9 mouse cellular contexts compared by ENCODE assay signal in genomic region chr6:108305171-108305779, GRCm38 (mm10).
A peak's percentile ranks its signal among the peaks of the same experiment; 100 is the strongest.
DNase-seq lines count a peak whose midpoint lies in the region; ATAC-seq and TF ChIP-seq lines count a peak whose summit lies in the region.
"Had no signal": no experiment of that assay in that cellular context is flagged by ENCODE, and none has a peak within 500 bp of the region (broad histone marks: within the 10 kb centered on the region; RNA-seq: fewer than 3 reads in every experiment).

No protein-coding gene starts in this region.

- DNase-seq in lung, adult 2 months, result no peak
- DNase-seq in embryonic facial prominence, embryonic 10.5 days (ENCODE audit: low spot score), result no peak
- DNase-seq in kidney, adult 9 months, result peak; percentile 31
- DNase-seq in retina, postnatal 1 day, result peak; percentile 57
- DNase-seq in gastrocnemius, postnatal 4 days (ENCODE audit: low spot score in 2 of 2), result no peak

- H3K9me3 ChIP-seq in lung, embryonic 16.5 days (ENCODE audit: control insufficient read depth, low read length), result no peaks in the 10 kb centered on the region
- H3K9me3 ChIP-seq in embryonic facial prominence, embryonic 10.5 days, result no peaks in the 10 kb centered on the region
- H3K9me3 ChIP-seq: hindbrain, embryonic 15.5 days; neural tube, embryonic 12.5 days had no signal

- H3K4me2 ChIP-seq in lung, embryonic 16.5 days (ENCODE audit: low read depth, low read length), result no peak overlapping the region
- H3K4me2 ChIP-seq: hindbrain, embryonic 15.5 days; neural tube, embryonic 12.5 days had no signal

- no peaks in the 10 kb centered on the region for H3K36me3 ChIP-seq in lung, embryonic 16.5 days (ENCODE audit: control insufficient read depth, insufficient read depth, low read length)
- no peaks in the 10 kb centered on the region for H3K36me3 ChIP-seq in embryonic facial prominence, embryonic 10.5 days (replicated peaks)
- H3K36me3 ChIP-seq: hindbrain, embryonic 15.5 days; neural tube, embryonic 12.5 days had no signal

- peak overlapping the region; percentile 44; the same call in 1 of the 2 replicates for H3K27ac ChIP-seq in lung, embryonic 16.5 days (ENCODE audit: low read length)
- peak overlapping the region; percentile 30; the same call in 1 of the 2 replicates for H3K27ac ChIP-seq in embryonic facial prominence, embryonic 10.5 days (replicated peaks)
- H3K27ac ChIP-seq: hindbrain, embryonic 15.5 days; neural tube, embryonic 12.5 days had no signal

- no peaks in the 10 kb centered on the region for H3K27me3 ChIP-seq in lung, embryonic 16.5 days (ENCODE audit: control insufficient read depth, insufficient read depth, low read depth, low read length)
- H3K27me3 ChIP-seq in embryonic facial prominence, embryonic 10.5 days (replicated peaks; ENCODE audit: low read depth, poor library complexity, severe bottlenecking), result no peaks in the 10 kb centered on the region
- H3K27me3 ChIP-seq: hindbrain, embryonic 15.5 days; neural tube, embryonic 12.5 days had no signal

- no peak for TF ChIP-seq CTCF in lung, adult 2 months (IDR thresholded peaks at IDR 0.05; ENCODE audit: insufficient read depth, low read length)

- H3K9ac ChIP-seq in lung, embryonic 16.5 days (ENCODE audit: low read length), result no peak overlapping the region
- H3K9ac ChIP-seq: hindbrain, embryonic 15.5 days; neural tube, embryonic 12.5 days had no signal

- 0 out of 2 replicates have a peak, but pooled peaks have one; percentile 30 for ATAC-seq in lung, embryonic 16.5 days (ENCODE audit: low read depth)
- ATAC-seq in erythroblast, adult 5-6 weeks (replicated peaks; ENCODE audit: low FRiP score, poor library complexity, severe bottlenecking), result no peak

- H3K4me1 ChIP-seq in lung, embryonic 16.5 days (replicated peaks; ENCODE audit: control insufficient read depth, insufficient read depth, low read length), result 0 out of 2 replicates have a peak, but pooled peaks cover 11% of the 10 kb centered on the region
- H3K4me1 ChIP-seq in lung, adult 2 months (ENCODE audit: control insufficient read depth, insufficient read depth, low read length), result peaks cover 11% of the 10 kb centered on the region
- peaks cover 48% of the 10 kb centered on the region for H3K4me1 ChIP-seq in embryonic facial prominence, embryonic 10.5 days
- H3K4me1 ChIP-seq: hindbrain, embryonic 15.5 days had no signal

- WGBS in lung, embryonic 16.5 days, result 26% methylated on average over 12 of the region's 12 CpGs
- 30% methylated on average over 12 of the region's 12 CpGs for WGBS in lung, adult 2 months
- WGBS in embryonic facial prominence, embryonic 10.5 days, result 43% methylated on average over 12 of the region's 12 CpGs

- no peak for TF ChIP-seq POLR2A in lung, adult 2 months (IDR thresholded peaks at IDR 0.05; ENCODE audit: borderline replicate concordance, extremely low read depth, low read depth, low read length)

- no peak overlapping the region for H3K4me3 ChIP-seq in lung, embryonic 16.5 days (ENCODE audit: low read length)
- no peak overlapping the region for H3K4me3 ChIP-seq in lung, adult 2 months (replicated peaks; ENCODE audit: extremely low read depth, low read depth, low read length)
- H3K4me3 ChIP-seq in embryonic facial prominence, embryonic 10.5 days, result no peak overlapping the region
- H3K4me3 ChIP-seq: hindbrain, embryonic 15.5 days; neural tube, embryonic 12.5 days had no signal

Comparison
In these comparisons a context has a peak if more than half of its experiments do, and no peak if none do; other contexts are left out.
1. DNase-seq: peak in kidney, adult 9 months (single experiment) and retina, postnatal 1 day (single experiment); none in lung, adult 2 months (single experiment), embryonic facial prominence, embryonic 10.5 days (single experiment) and gastrocnemius, postnatal 4 days (0 of 2).